Mouse (Mus musculus) heart, embryonic 16.5 days (tissue): Measurements from ENCODE around the gene Hist1h3c. TPM values are rescaled to one million over a fixed set of nuclear protein-coding genes. Genes with fewer than 3 reads are reported as not detected.
A peak's percentile ranks its signal among the peaks of the same experiment; 100 is the strongest.
"Not testable (repeated sequence)": the region's sequence is repeated elsewhere in the genome, so short reads cannot be mapped to it uniquely, and the experiment has no call there.

Experiments used
- ATAC-seq: fragments of 200-750 bp; cut with Nextera tagmentation; replicated peaks from 2 replicates; pipeline ENCODE4 v1.8.0; 2017; ENCODE audit warnings: moderate number of reproducible peaks; ENCODE audit not compliant: insufficient read depth, low FRiP score; ENCODE audit errors: extremely low read depth
- H3K27ac ChIP-seq: fragments of 300-500 bp; sonication (generic); 2 replicates; pipeline ENCODE4 v1.5.1; 2014; ENCODE audit warnings: mild to moderate bottlenecking, low read length, control low read depth, moderate library complexity
- H3K27me3 ChIP-seq: fragments of 300-500 bp; sonication (generic); 2 replicates; pipeline ENCODE4 v1.6.1; 2014; ENCODE audit warnings: low read length, mixed read lengths; ENCODE audit not compliant: control insufficient read depth, insufficient read depth
- H3K36me3 ChIP-seq: fragments of 300-500 bp; sonication (generic); 2 replicates; pipeline ENCODE4 v1.6.1; 2014; ENCODE audit not compliant: control insufficient read depth, insufficient read depth
- H3K4me1 ChIP-seq: fragments of 300-500 bp; sonication (generic); 2 replicates; pipeline ENCODE4 v1.6.1; 2014; ENCODE audit warnings: low read length, mixed read lengths; ENCODE audit not compliant: control insufficient read depth, insufficient read depth
- H3K4me2 ChIP-seq: fragments of 300-500 bp; sonication (generic); 2 replicates; pipeline ENCODE4 v1.6.1; 2014; ENCODE audit warnings: low read depth, mild to moderate bottlenecking, control low read depth, low read length
- H3K4me3 ChIP-seq: fragments of 300-500 bp; sonication (generic); 2 replicates; pipeline ENCODE4 v1.5.1; 2014; ENCODE audit warnings: mild to moderate bottlenecking, control low read depth, low read length
- H3K9ac ChIP-seq: fragments of 300-500 bp; sonication (generic); 2 replicates; pipeline ENCODE4 v1.6.1; 2014; ENCODE audit warnings: low read length, control low read depth
- H3K9me3 ChIP-seq: fragments of 300-500 bp; sonication (generic); replicated peaks from 2 replicates; pipeline ENCODE4 v1.6.1; 2016; ENCODE audit warnings: low read length; ENCODE audit not compliant: control insufficient read depth
- WGBS: fragments of 180-500 bp; shearing (Covaris S2); extraction: QIAGEN DNeasy Blood & Tissue Kit; methylation state at CpG from one replicate; pipeline ENCODE4 v1.1.7; 2014; 5-methylcytosine and 5-hydroxymethylcytosine counted together
- polyA plus RNA-seq: library from polyadenylated mRNA; unstranded; fragments of >200 nt; fragmentation: Nextera tagmentation; extraction: Ambion mirVana; gene quantifications from 2 replicates; pipeline ENCODE4 v1.2.1, GENCODE M21; 2015

Hist1h3c gene
- polyA plus RNA-seq = 3.0 and 3.8 TPM in 2 replicates

GRCm38 (mm10) chr13:23745381-23746161, at the start of gene Hist1h3c:
Gene Hist1h3c, minus strand, starts transcription at chr13:23745602.
- H3K27ac ChIP-seq = peak within 1 kb of the TSS; percentile 99
- peak within 1 kb of the TSS; percentile 77 for H3K9ac ChIP-seq
- ATAC-seq = peak; percentile 52
- WGBS = under 1% methylated on average over 28 of the region's 28 CpGs
- no peaks in the 10 kb centered on the region for H3K9me3 ChIP-seq
- peak within 1 kb of the TSS; percentile 56 for H3K4me3 ChIP-seq
- no peaks in the 10 kb centered on the region for H3K36me3 ChIP-seq
- no peaks in the 10 kb centered on the region for H3K27me3 ChIP-seq
- H3K4me2 ChIP-seq = peak within 1 kb of the TSS; percentile 77
- H3K4me1 ChIP-seq = peaks cover 23% of the 10 kb centered on the region

GRCm38 (mm10) chr13:23792520-23792919, 47.1 kb upstream of the Hist1h3c start:
- no peak for ATAC-seq
- Histone ChIP-seq H3K4me1 (no peaks in the 10 kb centered on the region), H3K27me3 (no peaks in the 10 kb centered on the region), H3K36me3 (no peaks in the 10 kb centered on the region), H3K9me3 (no peaks in the 10 kb centered on the region), H3K9ac (no peak overlapping the region), H3K27ac (no peak overlapping the region), H3K4me2 (no peak overlapping the region), H3K4me3 (no peak overlapping the region)
- WGBS = 40% methylated on average over 2 of the region's 2 CpGs

GRCm38 (mm10) chr13:23779025-23779424, 33.6 kb upstream of the Hist1h3c start:
- no peak overlapping the region for H3K27ac ChIP-seq
- no peak overlapping the region for H3K4me2 ChIP-seq
- H3K4me1 ChIP-seq = no peaks in the 10 kb centered on the region
- no peak overlapping the region for H3K9ac ChIP-seq
- H3K36me3 ChIP-seq = no peaks in the 10 kb centered on the region
- 61% methylated on average over 4 of the region's 4 CpGs for WGBS
- H3K27me3 ChIP-seq = no peaks in the 10 kb centered on the region
- no peaks in the 10 kb centered on the region for H3K9me3 ChIP-seq
- H3K4me3 ChIP-seq = no peak overlapping the region
- ATAC-seq = no peak

- no peaks in the 10 kb centered on the region for H3K27me3 ChIP-seq
- no peaks in the 10 kb centered on the region for H3K4me1 ChIP-seq
- WGBS = 92% methylated on average over 7 of the region's 7 CpGs
- H3K4me3 ChIP-seq = no peak overlapping the region
- H3K36me3 ChIP-seq = no peaks in the 10 kb centered on the region
- no peaks in the 10 kb centered on the region for H3K9me3 ChIP-seq
- H3K4me2 ChIP-seq = no peak overlapping the region
- ATAC-seq = no peak
- no peak overlapping the region for H3K9ac ChIP-seq
- H3K27ac ChIP-seq = no peak overlapping the region
These were observed 32.9 kb upstream of the Hist1h3c start for GRCm38 (mm10) chr13:23778339-23778738.

- Histone ChIP-seq H3K9me3 (no peaks in the 10 kb centered on the region), H3K27me3 (no peaks in the 10 kb centered on the region), H3K27ac (no peak overlapping the region), H3K36me3 (no peaks in the 10 kb centered on the region), H3K4me2 (peak overlapping the region; percentile 61), H3K9ac (peak overlapping the region; percentile 46), H3K4me3 (peak overlapping the region; percentile 36), H3K4me1 (peaks cover 11% of the 10 kb centered on the region; the same call in 1 of the 2 replicates)
- 18% methylated on average over 21 of the region's 21 CpGs for WGBS
- ATAC-seq = peak; percentile 89
These were observed 27.3 kb upstream of the Hist1h3c start for GRCm38 (mm10) chr13:23772561-23773313.

- H3K9me3 ChIP-seq, ATAC-seq, H3K9ac ChIP-seq, H3K27ac ChIP-seq, H3K36me3 ChIP-seq, H3K4me2 ChIP-seq, H3K4me3 ChIP-seq, H3K27me3 ChIP-seq: not testable (repeated sequence)
- H3K4me1 ChIP-seq = peaks cover 11% of the 10 kb centered on the region; the same call in 1 of the 2 replicates
- WGBS = 79% methylated on average over 2 of the region's 2 CpGs
These were observed 24.2 kb upstream of the Hist1h3c start, which contains the start of gene Trim38 for GRCm38 (mm10) chr13:23769613-23770012. Gene Trim38, plus strand, starts transcription at chr13:23769913.

GRCm38 (mm10) chr13:23768834-23769397, 23.5 kb upstream of the Hist1h3c start:
- Histone ChIP-seq H3K4me3 (no peak overlapping the region), H3K27ac (no peak overlapping the region), H3K36me3 (no peaks in the 10 kb centered on the region), H3K9ac (no peak overlapping the region), H3K9me3 (no peaks in the 10 kb centered on the region), H3K4me1 (peaks cover 17% of the 10 kb centered on the region), H3K27me3 (no peaks in the 10 kb centered on the region), H3K4me2 (no peak overlapping the region)
- ATAC-seq = no peak
- WGBS = 36% methylated on average over 5 of the region's 5 CpGs

GRCm38 (mm10) chr13:23766772-23767171, 21.4 kb upstream of the Hist1h3c start:
- Histone ChIP-seq H3K27ac (no peak overlapping the region), H3K9me3 (no peaks in the 10 kb centered on the region), H3K4me3 (no peak overlapping the region), H3K4me1 (peaks cover 14% of the 10 kb centered on the region), H3K36me3 (no peaks in the 10 kb centered on the region), H3K4me2 (no peak overlapping the region), H3K9ac (no peak overlapping the region), H3K27me3 (no peaks in the 10 kb centered on the region)
- ATAC-seq = no peak

- Histone ChIP-seq H3K27me3 (no peaks in the 10 kb centered on the region), H3K4me1 (peaks cover 18% of the 10 kb centered on the region), H3K4me3 (no peak overlapping the region), H3K36me3 (no peaks in the 10 kb centered on the region), H3K9ac (no peak overlapping the region), H3K9me3 (no peaks in the 10 kb centered on the region), H3K27ac (no peak overlapping the region), H3K4me2 (no peak overlapping the region)
- WGBS = 64% methylated on average over 1 of the region's 1 CpGs
- no peak for ATAC-seq
These were observed 19.7 kb upstream of the Hist1h3c start for GRCm38 (mm10) chr13:23765172-23765513.
